ENCODE assay signal across 22 mouse cellular contexts in the genomic region with DNA sequence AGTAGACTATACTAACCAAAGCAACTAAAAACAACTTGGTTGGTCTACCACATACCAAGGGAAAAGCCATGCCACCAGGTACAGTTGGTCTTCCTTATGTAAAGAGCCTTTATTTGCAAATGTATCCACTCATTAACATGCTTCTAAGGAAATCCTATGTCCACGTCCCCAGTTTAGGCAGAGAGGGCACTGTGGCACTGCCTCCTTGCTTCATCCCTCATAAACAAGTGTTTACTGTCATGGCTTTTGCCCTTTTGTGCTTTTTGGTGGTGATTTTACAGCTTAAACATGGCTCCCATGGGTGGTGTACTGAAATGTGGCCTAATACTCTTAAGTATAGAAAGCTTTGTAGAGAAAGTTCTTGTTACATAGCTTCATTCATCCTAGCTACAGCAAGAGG. TPM values are rescaled to one million over a fixed set of nuclear protein-coding genes. Genes with fewer than 3 reads are reported as not detected.
"Had no signal": no experiment of that assay in that cellular context is flagged by ENCODE, and none has a peak within 500 bp of the region (broad histone marks: within the 10 kb centered on the region; RNA-seq: fewer than 3 reads in every experiment).

No protein-coding gene starts in this region.

- H3K27ac ChIP-seq: kidney, postnatal 0 days; layer of hippocampus, adult 2 months; limb, embryonic 10.5 days; limb, embryonic 13.5 days; liver, embryonic 12.5 days; liver, embryonic 15.5 days; stomach, postnatal 0 days had no signal

- H3K4me2 ChIP-seq: limb, embryonic 13.5 days; liver, embryonic 12.5 days; liver, embryonic 15.5 days had no signal

- H3K27me3 ChIP-seq: limb, embryonic 13.5 days; liver, embryonic 12.5 days; liver, embryonic 15.5 days had no signal

- H3K9ac ChIP-seq: limb, embryonic 13.5 days; liver, embryonic 12.5 days; liver, embryonic 15.5 days had no signal

- H3K9me3 ChIP-seq: limb, embryonic 10.5 days; limb, embryonic 13.5 days; liver, embryonic 12.5 days; liver, embryonic 15.5 days had no signal

- H3K4me3 ChIP-seq: layer of hippocampus, adult 2 months; limb, embryonic 10.5 days; limb, embryonic 13.5 days; liver, embryonic 12.5 days; liver, embryonic 15.5 days had no signal

- DNase-seq: kidney, adult 8-10 months; kidney, postnatal 25 days; layer of hippocampus, adult 9-11 months; liver; lung, adult 2 months; midbrain, embryonic 14.5 days; thymus, adult 2 months; thymus, postnatal 25 days had no signal

- ATAC-seq: liver, embryonic 12.5 days had no signal

RNA-seq across cellular contexts. Expression of a gene that starts 38.8 kb away (rescaled TPM):
- total RNA-seq: layer of hippocampus, adult 2 months; layer of hippocampus, postnatal 25 days; megakaryocyte, adult 5-6 weeks had no signal
- polyA plus RNA-seq: liver, embryonic 12.5 days; liver, embryonic 15.5 days; macrophage; midbrain, embryonic 14.5 days; midbrain, postnatal 0 days; neural tube, embryonic 11.5 days; neural tube, embryonic 14.5 days; stomach, embryonic 14.5 days; stomach, postnatal 0 days had no signal
